Mouse (Mus musculus) v-Abl transformed pro-B cells (cell line): ENCODE measurements at regions not wholly inside any gene's neighbourhood (a gene's known extent, or its start where the extent isn't known, plus 50 kb on each side); places are given as distances from the start of the nearest gene placed in this dataset.

Experiments
- in situ Hi-C, 2 experiments: fragments of 400-800 bp; cut with MboI; formaldehyde crosslinking; loops; one replicate each; pipeline ENCODE4 v1.15.1; 2025; ENCODE audit not compliant: unreplicated experiment in 2 of 2

GRCm38 (mm10) chr1:88577498-88578230, 67.8 kb upstream of the Glrp1 start:
- in situ Hi-C loops: no loop called here

DNA sequence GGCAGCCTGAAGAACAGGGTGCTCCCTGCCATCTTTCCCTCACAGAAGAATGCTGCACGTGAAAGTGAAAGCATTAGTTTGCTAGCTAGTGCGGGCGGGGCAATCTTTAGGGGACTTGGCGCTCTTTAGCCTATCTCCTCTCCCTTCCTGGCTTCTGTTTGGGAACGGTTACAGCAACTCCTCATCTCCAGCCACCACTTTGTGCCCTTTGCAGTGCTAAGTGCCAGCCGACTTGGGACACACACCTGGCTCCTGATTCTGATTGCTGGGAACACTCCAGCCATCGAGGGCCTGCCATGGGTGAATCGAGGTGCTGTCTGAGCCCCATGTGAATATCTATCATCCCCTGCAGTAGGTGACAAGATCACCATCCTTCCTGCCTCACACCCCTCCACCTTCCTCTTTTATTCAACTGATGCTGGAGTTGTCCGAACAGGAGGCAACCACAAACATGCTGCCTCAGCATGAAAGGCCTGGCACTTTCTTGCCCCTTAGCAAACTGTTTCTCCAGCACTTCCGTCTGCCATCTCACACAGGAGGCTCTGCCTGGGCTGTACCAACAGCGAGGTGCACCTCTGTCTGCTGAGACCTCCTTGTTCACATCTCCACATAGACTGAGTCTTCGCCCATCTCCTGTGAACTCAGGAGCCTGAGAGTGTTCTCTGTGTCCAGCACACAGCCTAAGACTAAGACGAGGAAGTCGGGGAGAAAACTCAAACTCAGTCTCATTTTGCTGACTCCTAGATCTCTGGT, 66.2 kb upstream of the Glrp1 start:
- in situ Hi-C loops: no loop called here

DNA sequence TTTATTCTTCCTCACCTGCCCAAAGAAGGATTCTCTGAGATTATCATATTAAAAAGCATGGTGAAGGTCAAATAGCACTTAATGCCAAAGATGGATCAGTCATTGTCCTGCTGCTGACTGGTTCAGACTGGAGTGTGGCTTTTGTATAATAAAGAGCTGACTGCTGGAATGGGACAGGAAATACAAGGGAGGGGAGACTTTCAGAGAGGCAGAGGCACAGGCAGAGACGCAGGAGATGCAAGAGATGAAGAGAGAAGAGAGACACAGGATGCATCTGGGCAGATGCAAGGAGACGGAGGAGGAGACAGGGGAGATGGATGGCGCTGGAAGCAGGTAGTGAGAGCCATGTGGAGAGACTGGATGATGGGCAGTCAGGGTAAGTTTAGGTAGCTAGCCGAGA, 65.4 kb upstream of the Glrp1 start:
- in situ Hi-C loops: no loop called here

DNA sequence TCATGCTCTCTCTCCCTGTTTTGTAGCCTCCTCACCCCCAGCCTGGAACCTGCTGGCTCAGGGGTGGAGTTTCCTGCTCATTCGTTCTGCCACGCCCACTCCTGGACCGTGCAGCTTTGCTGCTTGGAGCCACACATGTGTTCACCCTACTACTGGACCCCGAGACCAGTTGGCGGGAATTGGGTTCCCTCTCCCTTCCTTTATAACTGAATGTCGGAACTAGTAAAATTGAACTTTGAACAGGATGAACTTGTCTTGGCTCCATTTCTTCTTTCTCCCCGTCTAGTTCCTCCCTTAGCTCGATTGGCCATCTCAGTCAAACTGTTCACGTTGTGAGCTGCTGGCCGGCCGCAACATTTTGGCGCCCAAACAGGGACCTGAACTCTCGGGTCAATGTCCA, 62.3 kb upstream of the Glrp1 start:
- in situ Hi-C loops: no loop called here

DNA sequence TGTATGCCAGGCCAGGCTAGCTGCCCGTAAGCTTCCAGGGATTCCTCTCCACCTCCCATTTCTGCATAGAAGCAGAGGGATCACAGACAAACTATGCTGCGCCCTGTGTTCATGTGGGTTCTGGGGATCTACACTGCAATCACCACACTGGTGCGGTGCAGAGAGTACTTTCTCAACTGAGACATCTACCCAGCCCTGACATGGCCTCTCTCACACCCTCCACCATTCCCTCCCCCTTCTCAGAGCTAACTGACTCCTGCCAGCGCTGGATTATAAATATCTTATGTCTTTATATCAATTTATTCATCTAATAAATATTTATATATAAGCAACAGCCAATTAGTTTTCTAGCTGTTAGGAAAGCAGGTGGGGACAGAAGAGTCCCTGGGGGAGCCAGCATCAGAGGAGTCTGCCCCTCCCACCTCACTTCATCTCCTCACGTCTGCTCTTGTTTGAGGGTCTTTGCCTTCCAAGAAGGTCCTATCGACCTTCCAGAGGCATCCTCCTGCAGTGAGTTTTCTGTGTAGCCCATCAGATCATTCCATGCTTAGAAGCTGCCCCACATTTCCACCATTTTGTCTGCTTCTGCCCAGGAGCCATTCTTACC, 58.7 kb upstream of the Glrp1 start:
- in situ Hi-C loops: no loop called here

- in situ Hi-C loops: no loop called here
Measured at GRCm38 (mm10) chr1:88567198-88567597, 57.3 kb upstream of the Glrp1 start.

DNA sequence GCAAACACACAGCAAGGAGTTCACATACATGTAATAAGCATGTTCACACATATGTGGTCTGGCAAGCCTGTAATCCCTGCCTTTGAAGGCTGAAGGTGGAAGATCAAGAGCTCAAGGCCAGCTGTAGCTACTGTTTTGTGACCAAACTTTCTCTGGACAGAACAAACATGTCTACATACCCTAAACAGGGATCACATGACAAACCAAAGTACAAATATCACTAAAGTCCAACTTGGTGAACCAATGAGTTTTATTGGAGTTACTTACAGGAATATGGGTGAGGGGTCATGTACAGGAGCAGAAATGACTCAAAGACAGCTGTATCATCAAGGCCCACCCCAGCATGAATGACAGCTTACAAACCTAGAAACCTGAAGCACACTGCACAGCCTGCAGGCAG, 56.6 kb upstream of the Glrp1 start:
- in situ Hi-C loops: no loop called here

GRCm38 (mm10) chr1:88564825-88565224, 55.0 kb upstream of the Glrp1 start:
- in situ Hi-C loops: loop anchor here (5.0 kb wide), 2 partner anchors 137 to 142 kb away; partner anchors contain the start of gene Arl4c (in 1 of the 2)

- in situ Hi-C loops: loop anchor here (5.0 kb wide), 2 partner anchors 140 to 145 kb away; partner anchors contain the start of gene Arl4c (in 1 of the 2)
Measured at GRCm38 (mm10) chr1:88562361-88562760, 52.5 kb upstream of the Glrp1 start.

- in situ Hi-C loops: loop anchor here (5.0 kb wide), 2 partner anchors 142 to 147 kb away; partner anchors contain the start of gene Arl4c (in 1 of the 2)
Measured at GRCm38 (mm10) chr1:88560771-88561170, 50.9 kb upstream of the Glrp1 start.
